Mouse (Mus musculus) olfactory bulb, adult 2 months (tissue): ENCODE data around the gene Tor3a.

Experiments used
- CTCF ChIP-seq: fragments of 200-500 bp; IDR thresholded peaks from 2 replicates; pipeline ENCODE4 v1.5.1; 2012; ENCODE audit warnings: low read depth, mild to moderate bottlenecking, low read length, moderate library complexity; ENCODE audit not compliant: insufficient read depth
- POLR2A ChIP-seq: fragments of 200-500 bp; IDR thresholded peaks from 2 replicates; pipeline ENCODE4 v1.6.1; 2012; ENCODE audit warnings: mild to moderate bottlenecking, low read depth, low read length, moderate library complexity; ENCODE audit not compliant: insufficient read depth

DNA sequence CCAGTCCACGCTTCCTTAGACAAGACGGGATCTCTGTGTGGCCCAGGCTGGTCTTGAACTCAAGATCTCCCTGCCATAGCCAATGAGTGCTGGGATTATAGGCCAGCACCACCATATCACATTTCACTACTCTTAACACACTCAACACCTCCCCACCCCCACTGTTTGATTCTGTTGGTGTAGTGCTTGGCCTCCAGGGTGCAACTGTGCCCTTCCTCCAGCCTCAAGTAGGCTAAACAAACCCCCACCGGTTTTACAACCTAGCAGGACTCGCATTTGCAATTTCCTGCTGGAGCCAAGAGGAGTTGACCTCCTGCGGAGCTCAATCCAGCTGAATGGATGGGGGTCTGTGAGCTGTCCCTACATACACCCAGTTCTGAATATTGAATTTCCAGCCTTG lies 5.6 kb downstream of the Tor3a start:
- no peak for TF ChIP-seq POLR2A
- no peak for TF ChIP-seq CTCF
